Mouse (Mus musculus): ENCODE results near the gene Glod5. TPM values are rescaled to one million over a fixed set of nuclear protein-coding genes. Genes with fewer than 3 reads are reported as not detected.

Gene Glod5
- polyA plus RNA-seq, 1 experiment from 2014 or later, result 0.53 TPM

DNA sequence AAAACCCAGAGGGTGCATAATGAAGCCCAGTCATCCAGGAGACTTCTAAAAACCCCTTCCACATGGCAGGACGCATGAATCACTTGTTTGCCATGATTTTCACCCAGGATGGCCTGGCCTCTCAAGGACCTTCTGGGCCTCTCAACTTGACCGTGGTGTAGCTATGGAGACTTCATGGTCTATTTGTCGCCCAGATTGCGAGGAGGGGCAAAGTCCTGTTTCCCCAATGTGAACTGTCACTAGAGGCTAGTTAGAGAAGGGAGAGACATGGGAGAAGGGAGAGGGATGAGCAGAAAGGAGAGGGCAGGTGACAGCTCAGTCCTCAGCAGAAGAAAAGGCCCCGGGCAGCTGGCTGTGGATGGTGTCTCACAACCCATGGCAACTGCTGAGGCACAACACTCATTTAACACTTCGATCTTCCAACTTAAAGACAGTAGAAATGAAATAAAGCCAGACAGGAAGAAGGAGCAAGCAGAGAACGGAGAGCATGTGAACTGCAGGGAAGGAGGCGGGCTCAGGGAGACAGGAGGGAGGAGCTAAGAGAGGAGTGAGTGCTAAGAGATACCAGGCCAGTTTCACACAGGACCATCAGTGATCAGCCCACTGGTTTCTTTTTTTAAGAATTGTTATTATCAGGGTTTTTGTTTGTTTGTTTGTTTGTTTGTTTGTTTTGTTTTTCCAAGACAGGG, 25.8 kb downstream of the Glod5 start:
- no peak for DNase-seq (ENCODE audit: low spot score)
- peak; percentile 81 for ATAC-seq (replicated peaks; ENCODE audit: low FRiP score)
- no peaks in the 10 kb centered on the region for H3K27me3 ChIP-seq (replicated peaks; ENCODE audit: control insufficient read depth, insufficient read depth, low read length)
- H3K9ac ChIP-seq (ENCODE audit: low read depth, low read length), result peak overlapping the region; percentile 37
- H3K36me3 ChIP-seq (ENCODE audit: control insufficient read depth, insufficient read depth, low read length), result no peaks in the 10 kb centered on the region
- peak overlapping the region; percentile 92 for H3K27ac ChIP-seq (ENCODE audit: low read depth, low read length)
- H3K9me3 ChIP-seq (ENCODE audit: control insufficient read depth, low read length), result no peaks in the 10 kb centered on the region
- peak overlapping the region; percentile 50 for H3K4me2 ChIP-seq
- H3K4me3 ChIP-seq (ENCODE audit: low read depth, low read length), result no peak overlapping the region
- peaks cover 3% of the 10 kb centered on the region; the same call in 1 of the 2 replicates for H3K4me1 ChIP-seq (replicated peaks; ENCODE audit: control insufficient read depth, insufficient read depth, low read length)
- WGBS, result 52% methylated on average over 8 of the region's 8 CpGs

- no peak overlapping the region for H3K27ac ChIP-seq (ENCODE audit: low read depth, low read length)
- no peaks in the 10 kb centered on the region for H3K4me1 ChIP-seq (replicated peaks; ENCODE audit: control insufficient read depth, insufficient read depth, low read length)
- H3K4me3 ChIP-seq (ENCODE audit: low read depth, low read length), result no peak overlapping the region
- ATAC-seq (replicated peaks; ENCODE audit: low FRiP score), result no peak
- H3K9me3 ChIP-seq (ENCODE audit: control insufficient read depth, low read length), result no peaks in the 10 kb centered on the region
- no peak overlapping the region for H3K4me2 ChIP-seq
- no peaks in the 10 kb centered on the region for H3K27me3 ChIP-seq (replicated peaks; ENCODE audit: control insufficient read depth, insufficient read depth, low read length)
- H3K36me3 ChIP-seq (ENCODE audit: control insufficient read depth, insufficient read depth, low read length), result no peaks in the 10 kb centered on the region
- DNase-seq (ENCODE audit: low spot score), result no peak
- no peak overlapping the region for H3K9ac ChIP-seq (ENCODE audit: low read depth, low read length)
- WGBS, result 72% methylated on average over 7 of the region's 7 CpGs
Observed at GRCm38 (mm10) chrX:7981368-7981767, 36.9 kb downstream of the Glod5 start.

DNA sequence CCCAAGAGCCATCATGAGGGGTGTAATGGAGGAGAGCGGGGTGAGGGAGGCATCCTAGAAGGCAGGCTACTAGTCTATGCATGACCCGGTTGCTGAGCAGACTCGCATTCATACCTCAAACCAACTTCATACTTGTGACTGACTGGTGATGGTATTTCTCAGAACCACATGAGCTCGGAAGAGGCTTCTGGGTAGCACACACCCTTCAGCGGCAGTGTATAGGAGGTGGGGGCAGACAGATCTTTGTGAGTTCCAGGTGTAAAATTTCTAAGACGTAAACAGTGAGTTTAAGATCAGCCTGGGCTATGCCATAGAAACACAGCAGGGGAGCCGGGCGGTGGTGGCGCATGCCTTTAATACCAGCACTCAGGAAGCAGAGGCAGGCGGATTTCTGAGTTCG, 40.4 kb downstream of the Glod5 start, which contains the start of gene Gata1:
Gene Gata1 (minus strand): TSS at position 180 of the 400 bp plus-strand sequence.
- H3K27ac ChIP-seq (ENCODE audit: low read depth, low read length), result no peak within 1 kb of the TSS

DNA sequence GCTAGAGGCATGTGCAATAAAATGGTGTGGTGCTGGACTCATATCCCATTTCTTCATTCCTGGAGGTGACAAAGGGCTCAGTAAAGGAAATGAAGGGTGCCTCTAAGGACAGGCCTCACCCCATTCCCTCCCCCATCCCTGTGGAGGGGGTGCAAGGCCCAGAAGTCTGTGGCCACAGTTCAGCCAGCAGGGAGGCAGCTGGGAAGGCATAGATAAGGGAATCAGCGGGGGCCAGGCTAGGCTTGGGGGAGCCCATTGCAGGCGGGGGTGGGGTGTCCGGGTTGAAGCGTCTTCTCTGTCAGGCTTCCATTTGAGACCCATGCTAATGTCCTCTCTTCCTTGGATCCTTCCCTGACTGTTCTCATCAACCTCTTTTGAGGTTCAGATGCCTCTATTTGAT, 47.0 kb downstream of the Glod5 start:
- DNase-seq (ENCODE audit: low spot score), result peak; percentile 67
- no peak overlapping the region for H3K4me3 ChIP-seq (ENCODE audit: low read depth, low read length)

More for the DNA sequence above, 40.4 kb downstream of the Glod5 start, which contains the start of gene Gata1:
- no peaks in the 10 kb centered on the region for H3K4me1 ChIP-seq (replicated peaks; ENCODE audit: control insufficient read depth, insufficient read depth, low read length)
- DNase-seq (ENCODE audit: low spot score), result no peak
- H3K4me3 ChIP-seq (ENCODE audit: low read depth, low read length), result no peak within 1 kb of the TSS
- H3K27me3 ChIP-seq (replicated peaks; ENCODE audit: control insufficient read depth, insufficient read depth, low read length), result no peaks in the 10 kb centered on the region
- no peaks in the 10 kb centered on the region for H3K36me3 ChIP-seq (ENCODE audit: control insufficient read depth, insufficient read depth, low read length)
- no peak within 1 kb of the TSS for H3K9ac ChIP-seq (ENCODE audit: low read depth, low read length)
- H3K4me2 ChIP-seq, result no peak within 1 kb of the TSS
- WGBS, result 93% methylated on average over 11 of the region's 11 CpGs
- no peak for ATAC-seq (replicated peaks; ENCODE audit: low FRiP score)
- no peaks in the 10 kb centered on the region for H3K9me3 ChIP-seq (ENCODE audit: control insufficient read depth, low read length)

DNA sequence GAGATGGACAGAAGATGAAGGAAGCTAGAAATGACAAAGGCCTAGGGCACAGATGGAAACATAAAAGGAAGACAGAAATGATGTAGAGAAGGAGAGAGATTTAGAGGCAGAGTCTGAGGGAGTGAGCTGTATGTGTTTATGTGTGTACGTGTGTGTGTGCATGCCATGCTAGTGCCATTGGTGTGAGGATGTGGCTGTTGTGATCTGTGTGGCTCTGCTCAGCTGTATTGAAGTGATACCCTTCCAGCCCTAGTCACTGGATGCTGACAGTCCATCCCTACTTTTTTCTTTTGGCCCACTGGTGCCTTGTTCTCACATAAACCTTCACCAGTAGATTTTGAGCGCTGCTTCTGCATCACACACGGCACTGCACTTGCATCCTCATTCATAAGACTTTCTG, 49.4 kb downstream of the Glod5 start:
- Histone ChIP-seq H3K4me2 (peak overlapping the region; percentile 64), H3K4me3 (ENCODE audit: low read depth, low read length) (peak overlapping the region; percentile 27)
- 73% methylated on average over 3 of the region's 3 CpGs for WGBS

More for the DNA sequence above, 47.0 kb downstream of the Glod5 start:
- H3K27ac ChIP-seq (ENCODE audit: low read depth, low read length), result peak overlapping the region; percentile 85
- peaks cover 10% of the 10 kb centered on the region for H3K4me1 ChIP-seq (replicated peaks; ENCODE audit: control insufficient read depth, insufficient read depth, low read length)
- H3K27me3 ChIP-seq (replicated peaks; ENCODE audit: control insufficient read depth, insufficient read depth, low read length), result no peaks in the 10 kb centered on the region
- peak overlapping the region; percentile 34; the same call in 1 of the 2 replicates for H3K9ac ChIP-seq (ENCODE audit: low read depth, low read length)
- 29% methylated on average over 4 of the region's 4 CpGs for WGBS
- peak; percentile 86 for ATAC-seq (replicated peaks; ENCODE audit: low FRiP score)
- no peaks in the 10 kb centered on the region for H3K36me3 ChIP-seq (ENCODE audit: control insufficient read depth, insufficient read depth, low read length)
- no peaks in the 10 kb centered on the region for H3K9me3 ChIP-seq (ENCODE audit: control insufficient read depth, low read length)
- H3K4me2 ChIP-seq, result peak overlapping the region; percentile 54

GRCm38 (mm10) chrX:7968226-7968625, 50.1 kb downstream of the Glod5 start:
- DNase-seq (ENCODE audit: low spot score) (no peak), ATAC-seq (replicated peaks; ENCODE audit: low FRiP score) (peak; percentile 85)
- Histone ChIP-seq H3K4me1 (replicated peaks; ENCODE audit: control insufficient read depth, insufficient read depth, low read length) (peaks cover 10% of the 10 kb centered on the region), H3K9ac (ENCODE audit: low read depth, low read length) (peak overlapping the region; percentile 75), H3K36me3 (ENCODE audit: control insufficient read depth, insufficient read depth, low read length) (no peaks in the 10 kb centered on the region), H3K27ac (ENCODE audit: low read depth, low read length) (peak overlapping the region; percentile 77), H3K27me3 (replicated peaks; ENCODE audit: control insufficient read depth, insufficient read depth, low read length) (no peaks in the 10 kb centered on the region), H3K4me2 (peak overlapping the region; percentile 62), H3K9me3 (ENCODE audit: control insufficient read depth, low read length) (no peaks in the 10 kb centered on the region), H3K4me3 (ENCODE audit: low read depth, low read length) (peak overlapping the region; percentile 45)
- WGBS, result 42% methylated on average over 8 of the region's 8 CpGs

More for the DNA sequence above, 49.4 kb downstream of the Glod5 start:
- DNase-seq (ENCODE audit: low spot score), result no peak
- no peak for ATAC-seq (replicated peaks; ENCODE audit: low FRiP score)
- Histone ChIP-seq H3K9me3 (ENCODE audit: control insufficient read depth, low read length) (no peaks in the 10 kb centered on the region), H3K9ac (ENCODE audit: low read depth, low read length) (peak overlapping the region; percentile 57), H3K27ac (ENCODE audit: low read depth, low read length) (peak overlapping the region; percentile 80), H3K36me3 (ENCODE audit: control insufficient read depth, insufficient read depth, low read length) (no peaks in the 10 kb centered on the region), H3K4me1 (replicated peaks; ENCODE audit: control insufficient read depth, insufficient read depth, low read length) (peaks cover 10% of the 10 kb centered on the region), H3K27me3 (replicated peaks; ENCODE audit: control insufficient read depth, insufficient read depth, low read length) (no peaks in the 10 kb centered on the region)

DNA sequence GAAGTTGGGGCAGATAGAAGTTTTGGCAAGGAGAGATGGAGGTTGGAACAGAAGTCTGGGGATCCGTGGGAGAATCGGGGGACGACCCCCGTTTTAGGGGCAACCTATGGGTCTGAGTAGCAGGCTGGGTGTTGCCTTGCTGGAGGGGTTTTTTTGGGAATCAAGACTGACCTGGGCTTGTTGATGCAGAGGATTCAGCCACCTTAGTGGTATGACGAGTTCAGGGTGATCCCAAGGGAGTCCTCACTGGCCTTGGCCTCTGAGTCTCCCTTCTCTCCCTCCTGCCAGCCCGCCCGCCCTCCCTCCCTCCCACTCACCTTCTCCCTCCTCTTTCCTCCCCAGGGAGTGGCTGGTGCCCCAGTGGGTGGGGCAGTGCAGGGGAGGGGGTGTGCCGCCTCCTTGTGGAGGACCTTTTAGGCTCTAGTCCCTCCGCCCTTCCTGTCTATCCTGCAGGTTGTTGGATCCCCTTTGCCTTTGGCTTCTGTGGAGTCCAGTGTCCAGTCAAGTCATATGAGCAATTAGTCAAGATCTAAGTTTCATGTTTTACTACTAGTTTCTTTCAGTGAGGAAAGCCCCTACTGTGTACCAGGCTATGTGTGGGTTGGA, 50.6 kb downstream of the Glod5 start:
- Histone ChIP-seq H3K9ac (ENCODE audit: low read depth, low read length) (peak overlapping the region; percentile 75), H3K4me3 (ENCODE audit: low read depth, low read length) (peak overlapping the region; percentile 45), H3K27me3 (replicated peaks; ENCODE audit: control insufficient read depth, insufficient read depth, low read length) (no peaks in the 10 kb centered on the region), H3K9me3 (ENCODE audit: control insufficient read depth, low read length) (no peaks in the 10 kb centered on the region), H3K4me1 (replicated peaks; ENCODE audit: control insufficient read depth, insufficient read depth, low read length) (peaks cover 10% of the 10 kb centered on the region), H3K4me2 (peak overlapping the region; percentile 62), H3K36me3 (ENCODE audit: control insufficient read depth, insufficient read depth, low read length) (no peaks in the 10 kb centered on the region), H3K27ac (ENCODE audit: low read depth, low read length) (peak overlapping the region; percentile 77)
- 63% methylated on average over 7 of the region's 9 CpGs for WGBS
- DNase-seq (ENCODE audit: low spot score) (peak; percentile 55), ATAC-seq (replicated peaks; ENCODE audit: low FRiP score) (peak; percentile 80)

- peaks cover 8% of the 10 kb centered on the region for H3K4me1 ChIP-seq (replicated peaks; ENCODE audit: control insufficient read depth, insufficient read depth, low read length)
- DNase-seq (ENCODE audit: low spot score), result no peak
- no peaks in the 10 kb centered on the region for H3K27me3 ChIP-seq (replicated peaks; ENCODE audit: control insufficient read depth, insufficient read depth, low read length)
- WGBS, result 28% methylated on average over 4 of the region's 4 CpGs
- peak; percentile 40 for ATAC-seq (replicated peaks; ENCODE audit: low FRiP score)
- no peaks in the 10 kb centered on the region for H3K9me3 ChIP-seq (ENCODE audit: control insufficient read depth, low read length)
- H3K36me3 ChIP-seq (ENCODE audit: control insufficient read depth, insufficient read depth, low read length), result no peaks in the 10 kb centered on the region
- H3K4me3 ChIP-seq (ENCODE audit: low read depth, low read length), result peak overlapping the region; percentile 45
- peak overlapping the region; percentile 75 for H3K9ac ChIP-seq (ENCODE audit: low read depth, low read length)
- peak overlapping the region; percentile 67 for H3K4me2 ChIP-seq
- H3K27ac ChIP-seq (ENCODE audit: low read depth, low read length), result peak overlapping the region; percentile 41
Observed at GRCm38 (mm10) chrX:7966161-7966560, 52.1 kb downstream of the Glod5 start.

Measured in liver, embryonic 11.5 days (tissue).